Mouse (Mus musculus): ENCODE measurements around the gene Gm15155. TPM values are rescaled to one million over a fixed set of nuclear protein-coding genes. Genes with fewer than 3 reads are reported as not detected.
A peak's percentile ranks its signal among the peaks of the same experiment; 100 is the strongest.
"Not testable (repeated sequence)": the region's sequence is repeated elsewhere in the genome, so short reads cannot be mapped to it uniquely, and the experiment has no call there.

The Gm15155 gene
- not detected for total RNA-seq (2021)
- long read RNA-seq, experiment 1: 0 reads
- long read RNA-seq, experiment 2: 0 reads

- no peak for DNase-seq
Measured at GRCm38 (mm10) chrX:155624341-155624841, at the start of gene Gm15155. Gene Gm15155 (plus strand): TSS chrX:155624741.

DNA sequence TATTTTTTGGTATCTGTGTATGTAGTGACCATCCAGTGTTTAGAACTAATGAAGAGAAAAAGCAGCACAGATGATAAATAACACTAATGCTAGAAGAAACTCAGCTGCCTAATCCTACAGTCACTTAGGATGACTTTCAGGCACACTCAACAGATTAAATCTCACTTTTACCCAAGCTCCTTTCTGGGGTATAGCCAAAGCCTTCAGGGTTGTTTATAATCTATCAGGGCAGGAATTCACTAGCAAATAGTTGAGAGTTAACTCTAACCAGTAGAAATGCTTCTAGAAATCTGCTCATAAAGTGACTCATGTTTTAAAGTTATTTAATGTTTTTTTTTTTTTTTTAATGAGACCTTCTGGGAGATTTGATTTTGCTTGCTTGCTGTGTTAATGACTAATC is 44.8 kb upstream of the Gm15155 start:
- no peak for DNase-seq

DNA sequence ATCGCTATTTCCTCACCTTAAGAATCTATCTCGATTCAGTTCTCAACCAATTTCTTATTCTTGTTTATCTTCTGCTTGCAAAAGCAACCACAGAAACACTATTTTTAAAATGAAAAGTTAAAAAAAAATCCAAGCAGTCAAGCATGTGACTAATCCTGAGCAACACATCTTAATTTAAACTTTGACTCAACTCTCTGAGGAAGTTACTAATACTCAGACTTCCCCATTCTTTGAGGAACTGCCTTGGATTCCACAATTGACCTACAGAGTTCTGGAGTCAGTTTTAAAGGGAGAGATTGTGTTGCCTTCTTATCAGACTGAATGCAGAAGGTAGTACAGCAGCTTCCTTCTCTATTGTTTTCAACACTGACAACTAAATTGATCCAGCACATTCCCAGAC is 40.0 kb upstream of the Gm15155 start:
- peak in 1 of 2 experiments; percentile 5 for DNase-seq

DNA sequence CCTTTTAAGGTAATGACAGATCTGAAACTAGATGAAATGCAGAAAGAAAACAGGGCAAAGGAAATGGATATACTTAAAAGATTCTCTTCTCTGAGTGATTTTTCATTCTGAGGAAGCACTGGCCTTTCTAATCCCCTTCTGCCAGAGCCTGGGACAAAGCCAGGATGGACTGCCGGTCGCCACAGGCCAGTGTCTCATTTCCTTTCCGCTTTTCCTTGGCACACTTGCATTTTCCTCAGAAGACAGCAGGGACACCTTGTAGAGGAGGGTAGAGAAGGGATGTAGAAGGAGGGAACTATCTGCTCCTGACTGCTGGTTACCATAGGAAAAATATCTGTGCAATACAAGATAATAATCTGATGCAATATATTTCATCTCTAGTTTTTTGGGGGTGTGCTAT is 33.1 kb upstream of the Gm15155 start:
- DNase-seq: no peak

- no peak for DNase-seq
Measured at GRCm38 (mm10) chrX:155592467-155592866, 32.1 kb upstream of the Gm15155 start.

DNA sequence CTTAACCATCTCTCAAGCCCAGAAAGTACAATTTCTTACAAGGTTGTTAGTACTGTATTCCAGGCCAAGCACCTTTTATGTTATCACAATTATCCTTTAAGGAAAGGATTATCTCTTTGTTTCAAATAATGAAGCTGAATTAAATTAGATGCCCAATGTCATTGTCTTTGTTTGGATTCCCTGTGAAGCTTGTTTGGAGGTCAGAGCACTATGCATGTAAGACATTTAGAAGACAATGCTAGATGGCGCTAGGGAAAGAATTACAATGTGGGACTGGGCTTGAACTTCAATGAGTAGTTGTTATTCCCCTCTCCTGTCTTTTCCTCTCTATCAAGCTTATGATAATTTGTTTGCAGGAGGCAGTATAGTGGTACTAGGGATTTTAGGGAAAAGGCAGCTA is 29.9 kb upstream of the Gm15155 start:
- DNase-seq: no peak

DNA sequence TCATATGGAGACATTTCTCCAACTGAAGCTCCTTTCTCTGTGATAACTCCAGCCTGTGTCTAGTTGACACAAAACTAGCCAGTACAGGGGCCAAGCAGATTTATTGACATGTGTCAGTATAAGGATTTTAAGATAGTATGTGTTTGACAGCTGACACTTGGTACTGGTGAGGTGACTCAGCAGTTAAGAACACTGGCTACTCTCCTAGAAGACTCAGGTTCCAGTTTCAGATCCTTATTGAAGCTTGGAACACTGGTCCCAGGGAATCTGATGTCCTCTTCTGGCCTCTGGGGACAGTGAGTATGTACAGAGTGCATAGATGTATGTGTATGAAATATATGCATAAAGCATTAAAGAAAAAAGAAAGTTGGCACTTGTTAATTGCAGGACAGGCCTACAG is 28.2 kb upstream of the Gm15155 start:
- no peak for DNase-seq

GRCm38 (mm10) chrX:155601196-155601595 is 23.3 kb upstream of the Gm15155 start:
- DNase-seq: no peak

DNA sequence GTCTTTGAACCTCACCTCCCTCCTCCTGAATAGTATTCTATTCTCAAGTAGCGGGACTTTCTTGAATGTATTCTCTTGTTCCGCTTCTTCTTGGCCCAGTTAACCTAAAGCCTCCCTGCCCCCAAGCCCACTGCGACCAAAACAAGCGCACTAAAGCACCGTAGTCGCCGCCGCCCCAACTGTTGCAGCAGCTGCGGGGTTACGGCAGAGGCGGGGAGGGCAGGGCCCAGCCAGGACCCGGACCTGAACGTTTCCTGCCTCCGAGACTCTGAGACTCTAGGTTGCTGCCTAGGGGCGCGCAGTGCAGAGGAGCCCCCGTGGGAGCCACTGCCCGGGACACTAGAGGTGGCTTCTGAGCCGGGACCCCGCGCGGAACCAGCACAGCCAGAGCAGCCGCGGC is 2.0 kb upstream of the Gm15155 start:
- no peak for DNase-seq

- DNase-seq: no peak
Measured at GRCm38 (mm10) chrX:155622961-155623599, 1.5 kb upstream of the Gm15155 start.

GRCm38 (mm10) chrX:155623701-155624281 is 750 bp upstream of the Gm15155 start, which contains the start of gene Ptchd1:
Gene Ptchd1 (minus strand): TSS chrX:155623814.
- DNase-seq: no peak

DNA sequence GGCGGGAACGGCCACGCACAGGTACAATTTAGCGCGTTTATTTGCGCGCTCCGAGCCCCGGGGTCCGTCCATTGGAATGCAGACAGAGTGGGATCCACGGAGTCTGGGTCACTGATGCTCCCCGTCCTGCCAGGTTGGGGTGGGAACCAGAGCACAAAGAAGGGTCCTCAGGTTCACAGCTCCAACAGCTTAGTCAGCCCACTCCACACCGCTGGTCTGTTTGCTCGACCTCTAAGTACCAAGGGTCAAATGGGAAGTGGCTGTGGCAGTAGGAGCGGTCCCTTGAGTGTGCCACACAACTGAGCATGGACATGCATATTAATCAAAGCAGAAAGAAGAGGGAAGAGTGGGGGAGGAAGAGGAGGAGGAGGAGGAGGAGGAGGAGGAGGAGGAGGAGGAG is 354 bp downstream of the Gm15155 start:
- DNase-seq: no peak

GRCm38 (mm10) chrX:155625671-155626196 is 1.2 kb downstream of the Gm15155 start:
- no peak for DNase-seq

- peak in 1 of 2 experiments; percentile 15 for DNase-seq
Measured at GRCm38 (mm10) chrX:155643975-155644374, 19.4 kb downstream of the Gm15155 start.

DNA sequence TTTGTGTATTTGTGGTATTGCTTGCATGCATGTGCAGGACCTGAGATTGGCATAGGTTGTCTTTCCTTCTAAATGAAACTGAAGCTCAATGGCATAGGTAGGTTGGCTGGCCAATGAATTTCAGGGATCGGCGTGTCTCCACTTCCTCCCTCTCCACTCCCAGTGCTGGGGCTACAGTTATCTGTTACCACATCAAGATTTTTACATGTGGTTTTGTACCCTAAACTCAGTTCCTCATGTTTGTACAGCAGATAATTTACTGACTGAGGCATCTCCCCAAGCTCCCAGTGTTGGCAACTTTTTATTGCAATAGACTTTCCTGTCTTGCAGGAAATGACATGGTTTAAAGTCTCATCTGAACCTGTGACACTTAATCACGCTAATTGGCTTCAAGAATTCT is 21.4 kb downstream of the Gm15155 start:
- no peak for DNase-seq

DNA sequence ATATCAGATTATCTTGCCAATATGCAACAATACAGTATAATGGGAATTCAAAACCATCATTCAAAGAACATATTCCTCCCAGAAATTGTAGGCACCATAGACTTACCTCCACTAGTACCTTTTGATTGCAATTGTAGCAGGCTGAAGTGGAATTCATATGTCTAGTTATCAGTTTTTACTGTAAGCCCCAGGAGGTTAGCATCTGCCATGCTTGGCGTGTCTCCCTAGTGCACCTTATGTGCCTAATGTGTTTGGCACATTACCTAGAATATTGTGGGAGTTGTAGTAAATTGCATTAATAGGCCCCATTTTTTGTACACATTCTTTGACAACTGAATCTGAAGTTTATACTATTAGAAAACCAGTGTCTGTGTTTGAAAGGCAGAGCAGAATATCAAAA is 33.4 kb downstream of the Gm15155 start:
- DNase-seq: no peak

DNA sequence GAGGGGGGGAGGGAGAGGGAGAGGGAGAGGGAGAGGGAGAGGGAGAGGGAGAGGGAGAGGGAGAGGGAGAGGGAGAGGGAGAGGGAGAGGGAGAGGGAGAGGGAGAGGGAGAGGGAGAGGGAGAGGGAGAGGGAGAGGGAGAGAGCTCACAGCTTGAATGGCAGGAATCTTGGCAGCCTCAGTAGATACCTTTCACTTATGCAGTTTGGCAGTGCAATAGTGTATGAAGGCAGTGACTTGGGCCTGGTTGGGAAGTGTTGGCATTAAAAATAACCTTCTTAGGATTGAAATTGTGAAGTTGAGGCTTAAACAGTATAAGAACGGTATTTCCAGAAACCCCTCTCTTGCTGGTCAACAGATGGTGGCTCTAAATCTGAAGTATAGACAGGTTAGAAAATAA is 65.9 kb downstream of the Gm15155 start:
- DNase-seq: not testable (repeated sequence)

DNA sequence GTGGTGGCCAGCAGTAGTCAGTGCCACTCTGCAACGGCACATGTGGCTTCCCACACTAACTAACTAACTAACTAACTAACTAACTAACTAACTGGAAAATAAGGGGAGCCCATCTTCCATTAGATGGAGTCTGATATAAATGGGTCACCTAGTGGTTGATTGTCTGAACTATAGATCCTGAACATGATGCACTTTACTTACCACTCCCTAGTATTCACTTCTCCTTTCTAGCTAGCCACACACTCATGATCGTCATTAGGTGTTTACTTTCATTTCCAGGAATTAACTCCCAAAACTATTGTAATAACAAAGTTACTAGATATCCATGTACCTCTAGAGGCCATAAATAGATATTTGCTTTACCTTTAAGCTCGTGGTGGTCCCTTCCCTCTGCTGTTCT is 99.6 kb downstream of the Gm15155 start:
- no peak for DNase-seq

GRCm38 (mm10) chrX:155728387-155728786 is 103.8 kb downstream of the Gm15155 start:
- no peak for DNase-seq

DNA sequence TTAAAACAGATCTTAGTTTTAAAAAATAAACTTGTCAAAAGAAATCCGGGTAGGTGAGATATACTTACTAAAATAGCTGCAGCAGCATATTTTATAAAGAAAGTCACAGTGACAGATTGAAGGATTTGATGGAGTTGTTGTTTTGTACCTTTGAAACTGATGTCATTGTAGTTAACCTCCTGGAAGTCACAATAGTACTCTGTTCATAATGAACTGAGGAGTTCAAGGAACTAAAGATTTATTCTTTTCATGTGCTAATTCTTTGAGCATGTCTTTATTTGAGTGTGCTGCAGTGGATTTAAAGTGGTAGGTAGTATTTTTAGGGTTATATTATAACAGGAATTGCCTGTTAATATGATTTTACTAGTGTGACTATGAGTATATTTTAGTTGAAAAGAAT is 263.6 kb downstream of the Gm15155 start:
- DNase-seq: no peak

DNA sequence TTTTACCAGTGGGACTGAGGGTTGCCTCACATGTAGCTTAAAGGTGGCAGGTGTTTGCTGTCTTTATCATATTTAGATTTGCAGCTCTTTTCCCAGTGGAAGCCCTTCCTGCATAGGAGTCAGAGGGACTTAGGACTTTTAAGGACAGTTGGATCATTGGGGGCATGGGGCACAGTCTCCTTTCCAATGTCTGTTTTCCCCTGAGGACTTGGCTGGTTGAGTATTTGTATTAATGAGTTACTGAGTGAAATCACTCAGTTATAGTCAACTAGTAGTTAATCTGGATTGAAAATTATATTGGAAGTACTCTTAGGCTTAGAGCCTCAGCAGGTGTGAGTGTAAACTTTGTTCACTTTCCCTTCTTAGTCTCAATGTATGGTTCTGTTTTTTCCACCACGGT is 275.5 kb downstream of the Gm15155 start:
- no peak for DNase-seq

- DNase-seq: no peak
Measured at GRCm38 (mm10) chrX:155901742-155902141, 277.2 kb downstream of the Gm15155 start.

DNA sequence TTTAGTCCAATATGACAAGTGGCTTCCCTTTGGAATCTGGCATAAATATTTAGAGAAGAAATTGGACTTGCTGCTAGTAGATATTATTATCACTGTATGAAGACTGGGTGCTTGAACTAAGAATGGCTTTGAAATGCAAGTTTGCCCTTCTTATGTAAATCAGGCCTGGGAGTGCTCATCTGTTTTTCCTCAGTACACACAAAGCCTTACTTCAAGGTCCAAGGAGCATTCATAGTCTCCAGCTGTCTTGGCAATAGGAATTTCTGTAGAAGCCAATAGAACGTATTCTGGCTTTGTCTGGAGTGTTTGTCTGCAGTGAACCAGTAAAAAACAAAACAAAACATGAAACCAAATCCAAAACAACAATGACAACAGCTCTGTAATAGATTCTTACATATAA is 278.6 kb downstream of the Gm15155 start:
- no peak for DNase-seq

- no peak for DNase-seq
Measured at GRCm38 (mm10) chrX:156009756-156010155, 385.2 kb downstream of the Gm15155 start.
